Mouse (Mus musculus) stomach, embryonic 15.5 days (tissue): ENCODE data around the gene Dbndd1. TPM values are rescaled to one million over a fixed set of nuclear protein-coding genes. Genes with fewer than 3 reads are reported as not detected.

Experiments
- ATAC-seq: fragments of 200-750 bp; cut with Nextera tagmentation; 2 replicates; pipeline ENCODE4 v1.8.0; 2017; ENCODE audit warnings: low read depth, moderate number of reproducible peaks, moderate TSS enrichment; ENCODE audit not compliant: insufficient read depth, low FRiP score
- H3K27ac ChIP-seq: fragments of 300-500 bp; sonication (generic); 2 replicates; pipeline ENCODE4 v1.5.1; 2015; ENCODE audit warnings: mild to moderate bottlenecking, inconsistent platforms
- H3K27me3 ChIP-seq: fragments of 300-500 bp; sonication (generic); replicated peaks from 2 replicates; pipeline ENCODE4 v1.6.1; 2015; ENCODE audit warnings: inconsistent platforms
- H3K36me3 ChIP-seq: fragments of 300-500 bp; sonication (generic); 2 replicates; pipeline ENCODE4 v1.6.1; 2015; ENCODE audit warnings: inconsistent platforms
- H3K4me1 ChIP-seq: fragments of 300-500 bp; sonication (generic); 2 replicates; pipeline ENCODE4 v1.6.1; 2015; ENCODE audit warnings: inconsistent platforms
- H3K4me2 ChIP-seq: fragments of 300-500 bp; sonication (generic); 2 replicates; pipeline ENCODE4 v1.6.1; 2015; ENCODE audit warnings: mild to moderate bottlenecking, inconsistent platforms
- H3K4me3 ChIP-seq: fragments of 300-500 bp; sonication (generic); replicated peaks from 2 replicates; pipeline ENCODE4 v1.5.1; 2015; ENCODE audit warnings: inconsistent platforms
- H3K9ac ChIP-seq: fragments of 300-500 bp; sonication (generic); 2 replicates; pipeline ENCODE4 v1.6.1; 2015; ENCODE audit warnings: inconsistent platforms
- H3K9me3 ChIP-seq: fragments of 300-500 bp; sonication (generic); 2 replicates; pipeline ENCODE4 v1.6.1; 2016; ENCODE audit warnings: inconsistent platforms
- WGBS: fragments of 180-500 bp; shearing (Covaris S2); methylation state at CpG from one replicate; pipeline ENCODE4 v1.1.7; 2015; 5-methylcytosine and 5-hydroxymethylcytosine counted together
- polyA plus RNA-seq: library from polyadenylated mRNA; unstranded; fragments of >200 nt; fragmentation: Nextera tagmentation; extraction: Ambion mirVana; gene quantifications from 2 replicates; pipeline ENCODE4 v1.2.1, GENCODE M21; 2015

Dbndd1 gene
- polyA plus RNA-seq, 1 experiment from 2014 or later: 2.9 TPM

- Histone ChIP-seq H3K27ac (no peak overlapping the region), H3K4me3 (peak overlapping the region; percentile 63), H3K27me3 (peaks cover 38% of the 10 kb centered on the region), H3K4me2 (peak overlapping the region; percentile 100), H3K4me1 (peaks cover 14% of the 10 kb centered on the region), H3K9me3 (no peaks in the 10 kb centered on the region), H3K36me3 (no peaks in the 10 kb centered on the region), H3K9ac (no peak overlapping the region)
- 4% methylated on average over 9 of the region's 9 CpGs for WGBS
- ATAC-seq: no peak
Measured at GRCm38 (mm10) chr8:123514136-123514535, 1.1 kb downstream of the Dbndd1 start.

GRCm38 (mm10) chr8:123510819-123511218, 4.4 kb downstream of the Dbndd1 start:
- 70% methylated on average over 5 of the region's 5 CpGs for WGBS
- peaks cover 17% of the 10 kb centered on the region for H3K36me3 ChIP-seq
- no peak for ATAC-seq

DNA sequence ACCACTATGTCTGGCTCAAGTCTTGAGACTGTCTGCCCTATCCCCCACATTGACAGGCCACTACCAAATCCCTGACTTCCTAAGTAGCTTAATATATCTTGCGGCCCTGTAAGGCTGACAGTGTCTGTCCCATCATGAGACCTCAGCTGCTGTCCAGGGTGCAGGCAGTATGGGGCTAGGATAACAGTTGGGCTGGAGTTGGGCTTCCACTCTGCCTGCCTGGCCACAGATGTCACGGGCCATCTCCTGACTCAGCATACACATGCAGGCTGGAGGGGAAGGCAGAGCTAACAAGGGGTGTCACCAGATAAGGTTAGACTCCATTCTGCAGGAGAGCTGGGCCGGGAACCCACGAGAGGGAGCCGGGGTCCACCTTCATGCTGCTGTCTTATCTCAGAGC, 8.1 kb downstream of the Dbndd1 start:
- H3K27me3 ChIP-seq: no peaks in the 10 kb centered on the region
- no peak overlapping the region for H3K9ac ChIP-seq
- H3K36me3 ChIP-seq: peaks cover 42% of the 10 kb centered on the region
- H3K9me3 ChIP-seq: no peaks in the 10 kb centered on the region
- WGBS: 87% methylated on average over 5 of the region's 5 CpGs
- H3K4me2 ChIP-seq: no peak overlapping the region
- ATAC-seq: no peak
- no peak overlapping the region for H3K4me3 ChIP-seq
- H3K4me1 ChIP-seq: no peaks in the 10 kb centered on the region
- no peak overlapping the region for H3K27ac ChIP-seq

More at GRCm38 (mm10) chr8:123510819-123511218, 4.4 kb downstream of the Dbndd1 start:
- Histone ChIP-seq H3K27me3 (peaks cover 34% of the 10 kb centered on the region), H3K9ac (no peak overlapping the region), H3K4me1 (peaks cover 9% of the 10 kb centered on the region), H3K4me2 (no peak overlapping the region), H3K9me3 (no peaks in the 10 kb centered on the region), H3K27ac (no peak overlapping the region), H3K4me3 (no peak overlapping the region)

GRCm38 (mm10) chr8:123505695-123506094, 9.6 kb downstream of the Dbndd1 start:
- Histone ChIP-seq H3K9ac (no peak overlapping the region), H3K4me3 (no peak overlapping the region), H3K4me2 (no peak overlapping the region), H3K9me3 (no peaks in the 10 kb centered on the region), H3K27ac (no peak overlapping the region), H3K27me3 (no peaks in the 10 kb centered on the region), H3K36me3 (peaks cover 56% of the 10 kb centered on the region), H3K4me1 (no peaks in the 10 kb centered on the region)
- ATAC-seq: no peak
- 85% methylated on average over 9 of the region's 9 CpGs for WGBS

DNA sequence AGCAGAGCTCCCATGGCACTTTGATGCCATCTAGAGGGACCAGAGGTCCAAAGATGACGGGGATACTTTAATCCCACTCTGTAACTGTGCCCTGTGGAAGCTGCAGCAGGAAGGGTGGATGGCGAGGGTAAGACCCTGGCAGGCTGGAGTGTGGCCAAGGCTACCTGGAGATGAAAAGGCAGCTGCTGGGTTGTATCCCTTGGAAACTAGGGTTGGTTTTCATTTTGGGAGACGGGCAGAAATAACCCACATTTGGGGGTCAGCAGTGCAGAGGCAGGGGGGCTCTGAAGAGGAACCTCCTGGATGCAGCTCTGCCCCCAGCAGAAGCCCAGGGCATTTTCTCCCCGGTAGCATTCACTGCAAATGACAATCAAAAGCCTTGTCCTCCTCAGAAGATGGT, 10.0 kb downstream of the Dbndd1 start:
- no peak overlapping the region for H3K9ac ChIP-seq
- H3K4me1 ChIP-seq: no peaks in the 10 kb centered on the region
- WGBS: 75% methylated on average over 4 of the region's 4 CpGs
- no peak for ATAC-seq
- H3K36me3 ChIP-seq: peaks cover 56% of the 10 kb centered on the region
- H3K27ac ChIP-seq: no peak overlapping the region
- no peaks in the 10 kb centered on the region for H3K9me3 ChIP-seq
- no peak overlapping the region for H3K4me2 ChIP-seq
- no peak overlapping the region for H3K4me3 ChIP-seq
- H3K27me3 ChIP-seq: no peaks in the 10 kb centered on the region

GRCm38 (mm10) chr8:123504591-123505195, 10.6 kb downstream of the Dbndd1 start:
- Histone ChIP-seq H3K36me3 (peaks cover 58% of the 10 kb centered on the region), H3K27ac (no peak overlapping the region), H3K9me3 (no peaks in the 10 kb centered on the region), H3K9ac (no peak overlapping the region), H3K4me1 (no peaks in the 10 kb centered on the region), H3K4me2 (no peak overlapping the region), H3K27me3 (no peaks in the 10 kb centered on the region), H3K4me3 (no peak overlapping the region)
- ATAC-seq: no peak
- WGBS: 91% methylated on average over 9 of the region's 9 CpGs

DNA sequence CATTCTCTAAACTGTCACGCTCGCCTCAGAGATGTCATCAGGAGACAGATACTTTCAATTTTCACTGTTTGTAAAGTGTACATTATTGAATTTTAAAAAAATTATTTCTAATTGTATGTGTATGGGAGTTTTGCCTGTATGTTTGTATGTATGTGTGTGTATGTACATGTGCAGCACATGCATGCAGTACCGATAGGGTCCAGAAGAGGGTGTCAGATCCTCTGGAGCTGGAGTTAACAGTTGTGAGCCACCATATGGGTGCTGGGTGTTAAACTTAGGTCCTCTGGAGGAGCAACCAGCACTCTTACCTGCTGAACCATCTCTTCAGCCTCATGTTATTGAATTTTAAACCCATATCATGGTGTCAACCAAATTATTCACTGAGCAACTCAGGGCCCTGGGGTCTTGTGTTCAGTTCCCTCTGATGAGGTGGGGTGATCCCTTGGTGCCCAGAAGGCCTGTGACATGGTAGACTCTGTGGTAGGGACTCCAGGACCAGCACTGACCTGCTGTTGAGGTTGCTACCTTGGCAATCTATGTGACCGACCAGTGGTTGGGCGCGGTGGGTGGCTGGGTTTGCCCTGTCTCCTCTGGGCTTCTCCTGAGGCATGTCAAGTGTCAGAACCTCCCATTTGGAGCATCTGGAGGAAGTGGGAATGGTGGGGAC, 11.3 kb downstream of the Dbndd1 start:
- Histone ChIP-seq H3K4me1 (no peaks in the 10 kb centered on the region), H3K9me3 (no peaks in the 10 kb centered on the region), H3K27me3 (no peaks in the 10 kb centered on the region), H3K36me3 (peaks cover 65% of the 10 kb centered on the region), H3K4me3 (no peak overlapping the region), H3K9ac (no peak overlapping the region), H3K4me2 (no peak overlapping the region), H3K27ac (no peak overlapping the region)
- 95% methylated on average over 6 of the region's 6 CpGs for WGBS
- no peak for ATAC-seq

DNA sequence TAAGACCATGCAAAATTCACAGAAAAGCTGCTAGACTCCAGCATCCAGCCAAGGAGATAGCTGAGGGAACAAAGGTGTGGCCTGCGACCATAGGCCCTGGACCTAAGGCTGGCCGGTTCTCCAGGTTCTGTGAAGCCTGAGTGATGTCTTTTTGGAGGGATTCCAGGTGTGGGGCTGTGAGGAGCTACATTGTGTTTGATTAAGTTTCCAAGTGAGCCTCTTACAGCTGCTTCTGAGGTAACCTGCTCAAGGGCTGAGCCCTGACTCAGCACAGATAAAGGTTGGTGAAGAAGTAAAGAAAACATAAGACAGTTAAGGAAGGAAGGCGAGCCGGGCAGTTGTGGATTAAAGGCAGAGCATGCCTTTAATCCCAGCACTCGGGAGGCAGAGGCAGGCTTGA, 13.1 kb downstream of the Dbndd1 start:
- Histone ChIP-seq H3K4me3 (no peak overlapping the region), H3K9me3 (no peaks in the 10 kb centered on the region), H3K27me3 (no peaks in the 10 kb centered on the region), H3K4me2 (no peak overlapping the region), H3K27ac (no peak overlapping the region), H3K9ac (no peak overlapping the region), H3K4me1 (no peaks in the 10 kb centered on the region), H3K36me3 (peaks cover 66% of the 10 kb centered on the region)
- 94% methylated on average over 5 of the region's 5 CpGs for WGBS
- ATAC-seq: no peak

DNA sequence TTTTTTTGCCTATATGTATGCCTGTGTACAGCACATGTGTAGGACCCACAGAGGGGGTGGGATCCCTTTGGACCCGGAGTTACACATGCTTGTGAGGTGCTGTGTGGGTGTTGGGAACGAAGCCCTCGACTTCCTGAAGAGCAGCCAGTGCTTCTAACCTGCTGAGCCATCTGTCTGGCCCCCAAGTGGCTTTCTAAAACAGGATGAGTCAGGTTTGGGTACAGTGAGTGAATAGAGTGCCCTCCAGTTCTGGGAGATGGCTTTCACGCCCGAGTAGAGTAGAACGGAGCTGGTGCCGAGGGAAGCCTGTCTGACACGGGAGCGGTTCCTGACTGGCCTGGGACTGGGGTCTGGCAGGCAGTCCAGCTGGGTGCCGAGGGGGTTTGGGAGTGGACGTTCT, 15.7 kb downstream of the Dbndd1 start:
- 90% methylated on average over 11 of the region's 11 CpGs for WGBS
- Histone ChIP-seq H3K4me2 (no peak overlapping the region), H3K4me3 (no peak overlapping the region), H3K9ac (no peak overlapping the region), H3K9me3 (no peaks in the 10 kb centered on the region), H3K27ac (no peak overlapping the region), H3K36me3 (peaks cover 75% of the 10 kb centered on the region), H3K27me3 (no peaks in the 10 kb centered on the region), H3K4me1 (no peaks in the 10 kb centered on the region)
- no peak for ATAC-seq

- no peak overlapping the region for H3K4me2 ChIP-seq
- no peak overlapping the region for H3K9ac ChIP-seq
- H3K4me3 ChIP-seq: no peak overlapping the region
- H3K36me3 ChIP-seq: peaks cover 76% of the 10 kb centered on the region
- no peak for ATAC-seq
- 85% methylated on average over 11 of the region's 11 CpGs for WGBS
- no peaks in the 10 kb centered on the region for H3K4me1 ChIP-seq
- H3K9me3 ChIP-seq: no peaks in the 10 kb centered on the region
- no peak overlapping the region for H3K27ac ChIP-seq
- H3K27me3 ChIP-seq: no peaks in the 10 kb centered on the region
Measured at GRCm38 (mm10) chr8:123498963-123499362, 16.3 kb downstream of the Dbndd1 start.

DNA sequence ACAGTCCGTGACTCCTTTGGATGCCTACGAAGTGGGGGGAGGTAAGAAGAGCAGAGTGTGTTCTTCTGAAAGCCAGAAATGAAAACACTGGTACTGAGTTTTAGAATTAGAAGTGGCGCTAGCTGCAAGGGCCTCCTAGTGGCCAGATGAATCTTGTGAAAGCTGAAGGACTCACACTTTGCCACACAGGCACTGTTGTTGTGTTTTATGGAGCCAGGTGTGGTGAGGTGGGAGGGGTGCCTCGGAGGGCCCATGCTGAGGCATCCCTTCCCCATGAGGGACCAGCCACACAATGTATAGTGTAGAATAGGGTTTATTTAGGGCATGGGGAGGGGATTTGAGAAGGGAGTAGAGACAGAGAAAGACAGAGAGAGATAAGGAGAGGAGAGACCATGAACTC, 17.6 kb downstream of the Dbndd1 start:
- peaks cover 76% of the 10 kb centered on the region for H3K36me3 ChIP-seq

DNA sequence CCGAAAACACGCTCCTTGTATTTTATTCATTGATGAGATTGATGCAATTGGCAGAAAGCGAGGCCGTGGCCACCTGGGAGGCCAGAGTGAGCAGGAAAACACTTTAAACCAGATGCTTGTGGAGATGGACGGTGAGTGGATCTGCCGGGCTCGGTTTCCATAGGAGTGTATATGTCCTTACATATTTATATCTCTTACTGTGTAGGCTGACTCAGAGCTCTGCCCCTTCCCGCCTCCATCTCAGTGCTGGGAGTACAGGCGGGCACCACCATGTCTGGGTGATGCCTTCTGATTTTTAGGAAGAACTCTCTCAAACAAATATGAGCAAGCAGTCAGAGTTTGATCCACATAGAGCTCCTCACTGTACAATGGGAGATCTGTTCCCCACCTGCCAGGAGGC, 22.4 kb downstream of the Dbndd1 start:
- no peak overlapping the region for H3K4me2 ChIP-seq
- H3K27ac ChIP-seq: no peak overlapping the region
- peaks cover 73% of the 10 kb centered on the region for H3K36me3 ChIP-seq
- no peaks in the 10 kb centered on the region for H3K9me3 ChIP-seq
- no peak for ATAC-seq
- H3K4me3 ChIP-seq: no peak overlapping the region
- H3K27me3 ChIP-seq: no peaks in the 10 kb centered on the region
- no peaks in the 10 kb centered on the region for H3K4me1 ChIP-seq
- WGBS: 97% methylated on average over 9 of the region's 9 CpGs
- no peak overlapping the region for H3K9ac ChIP-seq

More for the DNA sequence above, 17.6 kb downstream of the Dbndd1 start:
- no peaks in the 10 kb centered on the region for H3K4me1 ChIP-seq
- no peak overlapping the region for H3K27ac ChIP-seq
- H3K9ac ChIP-seq: no peak overlapping the region
- ATAC-seq: no peak
- no peak overlapping the region for H3K4me3 ChIP-seq
- H3K9me3 ChIP-seq: no peaks in the 10 kb centered on the region
- 85% methylated on average over 4 of the region's 4 CpGs for WGBS
- no peaks in the 10 kb centered on the region for H3K27me3 ChIP-seq
- H3K4me2 ChIP-seq: no peak overlapping the region
